Mouse (Mus musculus) kidney, adult 2 months (tissue): ENCODE data around the gene Rbbp8nl. TPM values are rescaled to one million over a fixed set of nuclear protein-coding genes. Genes with fewer than 3 reads are reported as not detected.

ENCODE experiments used
- DNase-seq: peaks from one replicate; pipeline ENCODE4 v3.0.0; 2021
- H3K27ac ChIP-seq: fragments of 200-500 bp; 2 replicates; pipeline ENCODE4 v1.5.1; 2012; ENCODE audit warnings: low read depth, low read length, control low read depth, inconsistent platforms; ENCODE audit not compliant: insufficient read depth
- H3K27me3 ChIP-seq: fragments of 200-500 bp; replicated peaks from 2 replicates; pipeline ENCODE4 v1.6.1; 2012; ENCODE audit warnings: mild to moderate bottlenecking, moderate library complexity, low read length, inconsistent platforms; ENCODE audit not compliant: control insufficient read depth, insufficient read depth
- H3K36me3 ChIP-seq: fragments of 200-500 bp; 2 replicates; pipeline ENCODE4 v1.6.1; 2012; ENCODE audit warnings: mild to moderate bottlenecking, moderate library complexity, low read length, inconsistent platforms; ENCODE audit not compliant: control insufficient read depth, insufficient read depth
- H3K4me1 ChIP-seq: fragments of 200-500 bp; 2 replicates; pipeline ENCODE4 v1.6.1; 2011; ENCODE audit warnings: low read length; ENCODE audit not compliant: control insufficient read depth, insufficient read depth
- H3K4me3 ChIP-seq: fragments of 200-500 bp; 2 replicates; pipeline ENCODE4 v1.5.1; 2011; ENCODE audit warnings: mild to moderate bottlenecking, low read depth, low read length, control low read depth; ENCODE audit not compliant: insufficient read depth
- CTCF ChIP-seq: fragments of 200-500 bp; conservative IDR thresholded peaks from 2 replicates; pipeline ENCODE4 v1.5.1; 2011; ENCODE audit warnings: low read depth, mild to moderate bottlenecking, control low read depth, low read length, moderate library complexity, mixed read lengths; ENCODE audit not compliant: insufficient read depth, insufficient read length
- POLR2A ChIP-seq: fragments of 200-500 bp; IDR thresholded peaks from one replicate; pipeline ENCODE4 v1.6.1; 2011; ENCODE audit warnings: low read depth, low read length, control low read depth
- WGBS: fragments of 180-500 bp; shearing (Covaris S2); methylation state at CpG from one replicate; pipeline ENCODE4 v1.1.7; 2018; 5-methylcytosine and 5-hydroxymethylcytosine counted together
- polyA plus RNA-seq: library from polyadenylated mRNA; depleted of rRNA; stranded (reverse); fragments of >200 nt; gene quantifications from 2 replicates; pipeline ENCODE4 v1.2.3, GENCODE M21; 2012

Rbbp8nl gene
- polyA plus RNA-seq, 1 experiment = 0.50 TPM

DNA sequence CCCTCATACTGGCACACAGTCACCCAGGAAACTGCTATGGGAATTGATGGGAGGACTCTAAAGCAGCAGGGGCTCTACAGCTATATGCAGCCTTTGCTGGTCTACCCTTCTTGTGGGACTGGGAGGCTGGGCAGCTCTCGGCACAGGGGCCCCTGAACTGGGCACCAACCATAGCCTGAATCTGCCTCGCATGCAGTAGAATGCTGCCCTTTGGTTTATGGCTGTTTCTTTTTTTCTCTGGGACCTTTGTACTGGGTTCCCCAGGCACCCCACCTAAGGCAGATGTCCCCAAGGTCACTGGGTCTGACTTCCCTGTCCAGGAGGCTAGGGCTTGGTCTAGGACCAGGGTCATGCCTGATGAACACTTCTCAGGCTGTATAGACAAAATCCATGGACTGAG lies 24.6 kb upstream of the Rbbp8nl start:
- no peak overlapping the region for H3K27ac ChIP-seq
- no peaks in the 10 kb centered on the region for H3K4me1 ChIP-seq
- TF ChIP-seq POLR2A = no peak
- TF ChIP-seq CTCF = no peak
- no peaks in the 10 kb centered on the region for H3K27me3 ChIP-seq
- 76% methylated on average over 2 of the region's 2 CpGs for WGBS
- H3K4me3 ChIP-seq = no peak overlapping the region
- DNase-seq = no peak
- no peaks in the 10 kb centered on the region for H3K36me3 ChIP-seq

DNA sequence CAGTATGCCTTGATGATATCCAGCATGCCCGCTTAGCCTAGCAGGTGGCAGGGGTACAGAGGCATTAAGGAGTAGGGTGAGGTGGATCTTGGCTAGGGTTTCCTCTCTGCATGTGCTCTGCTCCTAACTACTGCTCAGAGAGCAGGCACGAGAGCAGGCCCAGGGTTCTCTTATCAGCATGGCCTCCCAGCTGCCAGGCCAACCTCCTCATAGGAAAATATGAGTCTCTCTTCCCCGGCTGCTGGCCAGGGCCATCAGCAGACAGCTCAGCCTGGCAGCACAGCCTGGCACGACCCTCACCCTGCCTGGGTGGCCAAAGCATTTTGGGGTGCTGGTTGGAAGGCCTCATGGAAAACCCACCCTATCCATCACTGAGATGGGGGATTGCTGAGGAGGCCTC lies 21.5 kb upstream of the Rbbp8nl start:
- H3K4me3 ChIP-seq = no peak overlapping the region
- TF ChIP-seq POLR2A = no peak
- TF ChIP-seq CTCF = no peak
- DNase-seq = no peak
- H3K27me3 ChIP-seq = no peaks in the 10 kb centered on the region
- H3K4me1 ChIP-seq = no peaks in the 10 kb centered on the region
- no peaks in the 10 kb centered on the region for H3K36me3 ChIP-seq
- H3K27ac ChIP-seq = no peak overlapping the region
- 75% methylated on average over 4 of the region's 4 CpGs for WGBS

DNA sequence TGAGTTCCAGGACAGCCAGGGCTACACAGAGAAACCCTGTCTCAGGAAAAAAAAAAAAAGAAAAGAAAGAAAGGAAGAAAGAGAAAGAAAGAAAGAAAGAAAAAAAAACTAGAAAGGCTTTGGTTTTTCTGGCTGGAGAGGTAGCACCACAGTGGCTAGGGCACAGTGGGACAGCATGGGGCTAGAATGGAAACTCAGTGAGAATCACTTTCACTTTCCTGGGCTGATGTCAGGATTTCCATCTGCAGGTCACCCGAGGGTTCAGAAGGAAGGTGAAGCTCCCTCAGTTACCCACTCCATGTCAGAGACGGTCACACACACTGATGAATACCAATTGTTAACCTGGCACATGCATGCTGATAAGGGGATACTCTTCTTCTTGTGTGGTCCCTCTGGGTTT lies 18.0 kb upstream of the Rbbp8nl start:
- TF ChIP-seq CTCF (no peak), POLR2A (no peak)
- WGBS = 60% methylated on average over 2 of the region's 2 CpGs

DNA sequence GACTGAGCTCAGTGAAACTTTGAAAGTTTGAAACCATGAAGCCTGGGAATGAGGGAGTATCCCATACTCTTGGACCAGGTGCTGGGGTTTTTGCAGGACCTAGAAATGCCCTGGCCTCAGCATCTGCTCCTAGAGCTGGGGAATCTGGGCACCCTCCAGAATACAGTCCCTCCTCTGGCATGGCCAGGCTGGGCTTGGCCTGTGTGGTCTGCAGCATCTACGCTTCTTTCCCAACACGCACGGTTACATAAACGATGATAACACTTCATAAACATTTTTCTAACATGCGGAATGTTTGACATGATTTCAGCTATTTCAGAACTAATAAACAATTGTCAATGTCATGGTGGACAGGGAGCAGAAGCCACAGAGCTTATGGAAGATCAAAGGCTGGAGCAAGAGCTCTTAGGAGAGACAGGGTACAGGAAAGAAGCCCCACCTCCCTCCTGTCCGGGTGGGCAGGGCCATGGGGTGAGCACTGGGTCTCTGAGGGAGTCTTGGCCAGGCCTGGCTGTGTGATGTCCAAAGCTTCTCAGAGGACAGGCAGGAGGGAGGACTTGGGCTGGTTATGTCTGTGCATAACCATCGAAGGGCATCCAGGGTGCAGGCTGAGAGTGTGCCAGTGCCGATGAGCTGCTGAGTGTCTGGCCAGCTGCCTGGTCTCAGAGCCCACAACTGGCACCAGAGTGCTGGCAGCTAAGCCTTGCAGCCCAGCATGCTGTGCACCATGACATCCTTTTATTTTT lies 16.9 kb upstream of the Rbbp8nl start:
- H3K4me1 ChIP-seq = no peaks in the 10 kb centered on the region
- 84% methylated on average over 8 of the region's 8 CpGs for whole genome bisulfite sequencing
- H3K27ac ChIP-seq = no peak overlapping the region
- H3K27me3 ChIP-seq = no peaks in the 10 kb centered on the region
- TF ChIP-seq CTCF (no peak), POLR2A (no peak)
- DNase-seq = no peak
- no peaks in the 10 kb centered on the region for H3K36me3 ChIP-seq
- no peak overlapping the region for H3K4me3 ChIP-seq

More for the DNA sequence above, 18.0 kb upstream of the Rbbp8nl start:
- Histone ChIP-seq H3K4me1 (no peaks in the 10 kb centered on the region), H3K4me3 (no peak overlapping the region), H3K27ac (no peak overlapping the region), H3K27me3 (no peaks in the 10 kb centered on the region), H3K36me3 (no peaks in the 10 kb centered on the region)
- DNase-seq = no peak

DNA sequence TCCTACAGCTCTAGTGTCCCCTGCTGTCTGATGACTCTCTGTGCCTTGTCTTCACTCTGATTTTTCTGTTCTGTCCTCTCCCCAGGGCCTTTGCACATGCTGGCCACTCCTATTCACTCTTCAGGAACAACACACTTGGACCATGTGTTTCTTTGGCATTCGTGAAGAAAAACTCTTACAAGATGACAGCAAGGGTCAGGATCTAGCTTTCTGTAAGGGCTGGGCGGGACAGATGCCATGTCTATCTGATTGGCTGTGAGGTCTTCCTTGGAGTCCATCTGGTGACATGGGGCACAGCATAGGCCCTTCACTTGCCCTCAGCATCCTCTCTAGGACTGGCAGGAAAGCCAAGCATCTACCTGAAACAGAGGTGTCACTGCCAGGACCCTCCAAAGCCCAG lies 16.3 kb upstream of the Rbbp8nl start:
- H3K36me3 ChIP-seq = no peaks in the 10 kb centered on the region
- H3K27ac ChIP-seq = no peak overlapping the region
- H3K4me3 ChIP-seq = no peak overlapping the region
- WGBS = 79% methylated on average over 2 of the region's 2 CpGs
- TF ChIP-seq CTCF (no peak), POLR2A (no peak)
- no peak for DNase-seq
- no peaks in the 10 kb centered on the region for H3K4me1 ChIP-seq
- H3K27me3 ChIP-seq = no peaks in the 10 kb centered on the region

DNA sequence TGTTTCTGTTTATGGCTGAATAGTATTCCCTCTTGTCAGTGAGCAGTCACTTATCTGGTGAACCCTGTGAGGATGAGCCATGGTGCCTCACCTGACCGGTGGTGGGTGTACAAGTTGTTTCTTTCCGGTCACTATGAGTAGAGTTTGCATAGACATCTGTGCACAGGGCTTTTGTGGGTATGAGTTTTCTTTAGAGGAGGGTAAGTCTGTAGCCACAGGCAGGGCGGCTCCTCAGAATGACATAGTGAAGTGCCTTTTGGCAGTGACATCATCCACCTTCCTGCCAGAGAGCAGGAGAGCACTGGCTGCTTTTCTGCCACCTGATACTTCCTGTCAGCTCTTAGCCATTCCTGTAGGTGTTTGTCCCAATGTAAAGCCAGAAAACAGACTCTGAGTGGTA lies 15.8 kb upstream of the Rbbp8nl start:
- DNase-seq = no peak
- Histone ChIP-seq H3K27me3 (no peaks in the 10 kb centered on the region), H3K4me1 (no peaks in the 10 kb centered on the region), H3K27ac (no peak overlapping the region), H3K4me3 (no peak overlapping the region), H3K36me3 (no peaks in the 10 kb centered on the region)
- TF ChIP-seq POLR2A = no peak
- 82% methylated on average over 3 of the region's 3 CpGs for WGBS

DNA sequence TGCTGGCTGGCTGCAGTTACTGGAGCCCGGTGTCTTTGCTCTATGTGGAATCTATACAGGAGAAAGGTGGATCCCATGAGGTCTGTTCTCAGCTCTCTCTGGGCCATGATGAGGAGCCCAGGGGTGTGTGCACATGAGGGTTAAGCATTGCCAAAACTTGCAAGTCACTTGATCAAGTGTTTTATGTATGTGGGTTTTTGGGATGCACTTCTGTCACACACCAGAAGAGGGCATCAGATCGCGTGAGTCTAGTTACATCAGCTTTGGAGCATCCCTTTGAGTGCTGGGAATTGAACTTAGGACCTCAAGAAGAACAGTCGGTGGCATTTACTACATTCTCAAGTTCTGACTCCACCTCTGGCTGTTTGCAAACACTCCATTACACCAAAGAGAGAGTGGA lies 14.9 kb upstream of the Rbbp8nl start:
- Histone ChIP-seq H3K27me3 (no peaks in the 10 kb centered on the region), H3K4me3 (no peak overlapping the region), H3K36me3 (no peaks in the 10 kb centered on the region), H3K4me1 (no peaks in the 10 kb centered on the region), H3K27ac (no peak overlapping the region)
- DNase-seq = no peak
- 60% methylated on average over 4 of the region's 4 CpGs for WGBS
- TF ChIP-seq CTCF (no peak), POLR2A (no peak)
